Mouse (Mus musculus) embryonic facial prominence, embryonic 15.5 days (tissue): Measurements from ENCODE around the gene Acer2. TPM values are rescaled to one million over a fixed set of nuclear protein-coding genes. Genes with fewer than 3 reads are reported as not detected.

Source experiments
- ATAC-seq: fragments of 200-750 bp; cut with Nextera tagmentation; 2 replicates; pipeline ENCODE4 v1.8.0; 2017; ENCODE audit warnings: low read depth, moderate TSS enrichment; ENCODE audit not compliant: insufficient number of reproducible peaks, low FRiP score, low TSS enrichment
- H3K27ac ChIP-seq: fragments of 300-500 bp; sonication (generic); replicated peaks from 2 replicates; pipeline ENCODE4 v1.5.1; 2015; ENCODE audit warnings: mild to moderate bottlenecking, inconsistent platforms
- H3K27me3 ChIP-seq: fragments of 300-500 bp; sonication (generic); 2 replicates; pipeline ENCODE4 v1.6.1; 2015; ENCODE audit warnings: inconsistent platforms
- H3K36me3 ChIP-seq: fragments of 300-500 bp; sonication (generic); 2 replicates; pipeline ENCODE4 v1.6.1; 2015; ENCODE audit warnings: mild to moderate bottlenecking, inconsistent platforms
- H3K4me1 ChIP-seq: fragments of 300-500 bp; sonication (generic); 2 replicates; pipeline ENCODE4 v1.6.1; 2015; ENCODE audit warnings: inconsistent platforms
- H3K4me2 ChIP-seq: fragments of 300-500 bp; sonication (generic); replicated peaks from 2 replicates; pipeline ENCODE4 v1.6.1; 2015; ENCODE audit warnings: mild to moderate bottlenecking, inconsistent platforms
- H3K4me3 ChIP-seq: fragments of 300-500 bp; sonication (generic); replicated peaks from 2 replicates; pipeline ENCODE4 v1.5.1; 2015; ENCODE audit warnings: mild to moderate bottlenecking, inconsistent platforms
- H3K9ac ChIP-seq: fragments of 300-500 bp; sonication (generic); 2 replicates; pipeline ENCODE4 v1.6.1; 2015; ENCODE audit warnings: inconsistent platforms
- H3K9me3 ChIP-seq: fragments of 300-500 bp; sonication (generic); replicated peaks from 2 replicates; pipeline ENCODE4 v1.6.1; 2016; ENCODE audit warnings: inconsistent platforms
- WGBS: fragments of 180-500 bp; shearing (Covaris S2); methylation state at CpG from one replicate; pipeline ENCODE4 v1.1.7; 2015; 5-methylcytosine and 5-hydroxymethylcytosine counted together
- polyA plus RNA-seq: library from polyadenylated mRNA; unstranded; fragments of >200 nt; fragmentation: Nextera tagmentation; extraction: Ambion mirVana; gene quantifications from 2 replicates; pipeline ENCODE4 v1.2.1, GENCODE M21; 2015

The Acer2 gene
- polyA plus RNA-seq, 1 experiment from 2014 or later = 16.3 TPM

DNA sequence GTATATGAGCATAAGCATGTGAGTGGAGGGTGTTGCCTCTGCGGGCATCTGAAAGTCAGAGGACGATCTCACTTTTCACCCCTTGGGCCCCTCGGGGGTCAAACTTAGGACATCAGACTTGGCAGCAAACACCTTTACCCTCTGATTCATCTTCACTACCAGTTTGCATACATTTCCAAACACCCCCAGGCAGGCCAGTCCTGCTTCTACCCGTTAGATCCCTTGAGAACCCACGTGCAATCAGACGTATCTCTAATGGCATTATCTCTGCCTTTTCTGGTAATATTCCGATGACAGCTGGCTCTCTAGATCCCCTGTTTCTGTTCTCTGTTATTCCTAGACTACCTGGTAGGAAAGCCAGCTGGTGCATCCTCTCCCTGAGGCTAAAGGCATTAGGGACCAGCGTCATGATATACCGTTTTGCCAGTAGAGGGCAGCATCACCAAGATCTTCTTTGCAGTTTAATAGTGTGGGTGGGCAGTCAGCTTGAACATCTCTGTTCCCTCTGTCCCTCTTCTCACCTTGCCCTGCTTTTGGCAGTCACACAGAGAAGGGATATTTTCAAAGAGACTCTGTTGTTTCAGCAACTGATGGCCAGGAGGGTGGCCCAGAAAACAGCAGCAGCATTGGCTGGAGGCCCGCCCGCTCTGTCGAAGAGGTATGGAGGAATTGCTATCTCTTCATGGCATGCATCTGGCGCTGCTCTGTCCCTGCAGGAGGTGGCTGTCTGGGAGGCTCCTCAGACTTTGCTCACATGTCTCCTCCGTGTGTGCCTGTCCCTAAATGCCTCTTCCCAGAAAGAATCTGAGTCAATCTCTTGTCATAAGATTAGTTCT is 83.6 kb downstream of the Acer2 start:
- H3K4me1 ChIP-seq = no peaks in the 10 kb centered on the region
- no peak overlapping the region for H3K4me3 ChIP-seq
- H3K36me3 ChIP-seq = no peaks in the 10 kb centered on the region
- H3K4me2 ChIP-seq = 0 out of 2 replicates have a peak overlapping the region, but pooled peaks have one; percentile 25
- H3K9ac ChIP-seq = no peak overlapping the region
- H3K27ac ChIP-seq = no peak overlapping the region
- no peaks in the 10 kb centered on the region for H3K9me3 ChIP-seq
- WGBS = 39% methylated on average over 14 of the region's 14 CpGs
- peaks cover 4% of the 10 kb centered on the region; the same call in 1 of the 2 replicates for H3K27me3 ChIP-seq
- no peak for ATAC-seq

DNA sequence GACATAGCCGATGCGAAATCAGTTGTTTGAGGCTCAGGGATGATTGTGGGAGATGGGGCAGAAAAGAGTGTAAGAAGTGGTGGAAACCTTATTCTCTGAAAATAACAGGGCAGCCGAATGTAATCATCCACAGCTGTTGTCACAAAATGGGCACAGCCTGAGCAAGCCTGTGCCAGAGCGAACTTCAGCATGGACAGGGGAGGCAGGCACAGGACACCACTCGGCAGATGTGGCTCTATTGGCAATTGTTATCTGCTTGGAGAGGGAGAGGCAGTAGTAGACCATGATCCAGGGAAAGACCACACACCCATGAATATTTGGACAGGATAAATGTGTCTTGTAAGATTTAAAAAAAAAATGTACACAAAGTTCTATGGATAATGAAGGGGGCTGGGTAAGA is 103.1 kb downstream of the Acer2 start:
- H3K4me2 ChIP-seq = no peak overlapping the region
- no peak overlapping the region for H3K9ac ChIP-seq
- ATAC-seq = no peak
- no peak overlapping the region for H3K4me3 ChIP-seq
- WGBS = 72% methylated on average over 5 of the region's 5 CpGs
- no peaks in the 10 kb centered on the region for H3K36me3 ChIP-seq
- H3K27me3 ChIP-seq = no peaks in the 10 kb centered on the region
- no peak overlapping the region for H3K27ac ChIP-seq
- H3K9me3 ChIP-seq = no peaks in the 10 kb centered on the region
- H3K4me1 ChIP-seq = no peaks in the 10 kb centered on the region

Other genes starting within 250 kb of the Acer2 start
- gene Plin2, start 204.3 kb upstream of the Acer2 start, polyA plus RNA-seq = 69.8 and 71.8 TPM in 2 replicates
- gene Dennd4c, start 125.8 kb upstream of the Acer2 start, polyA plus RNA-seq = 7.2 and 7.6 TPM in 2 replicates
- 702 and 729 TPM in 2 replicates for gene Rps6, start 17.0 kb upstream of the Acer2 start, polyA plus RNA-seq